Mouse (Mus musculus) cerebellum, adult 2 months (tissue): ENCODE measurements around the gene Azin2. TPM values are rescaled to one million over a fixed set of nuclear protein-coding genes. Genes with fewer than 3 reads are reported as not detected.
A peak's percentile ranks its signal among the peaks of the same experiment; 100 is the strongest.

Source experiments
- DNase-seq, 2 experiments: peaks; one replicate each; pipeline ENCODE4 v3.0.0; 2021
- H3K27ac ChIP-seq: fragments of 200-500 bp; 2 replicates; pipeline ENCODE4 v1.5.1; 2012; ENCODE audit warnings: low read length, control low read depth, inconsistent platforms; ENCODE audit not compliant: insufficient read depth
- H3K27me3 ChIP-seq: fragments of 200-500 bp; 2 replicates; pipeline ENCODE4 v1.6.1; 2012; ENCODE audit warnings: inconsistent platforms, mild to moderate bottlenecking, low read length, moderate library complexity; ENCODE audit not compliant: control insufficient read depth, insufficient read depth
- H3K4me1 ChIP-seq: fragments of 200-500 bp; 2 replicates; pipeline ENCODE4 v1.6.1; 2011; ENCODE audit warnings: low read length; ENCODE audit not compliant: control insufficient read depth, insufficient read depth
- H3K4me3 ChIP-seq: fragments of 200-500 bp; replicated peaks from 2 replicates; pipeline ENCODE3; 2011; ENCODE audit warnings: mild to moderate bottlenecking, low read depth, low read length, control low read depth; ENCODE audit not compliant: insufficient read depth
- CTCF ChIP-seq: fragments of 200-500 bp; IDR thresholded peaks from 2 replicates; pipeline ENCODE4 v1.5.1; 2011; ENCODE audit warnings: low read depth, mild to moderate bottlenecking, control low read depth, low read length, moderate library complexity, borderline replicate concordance; ENCODE audit not compliant: insufficient read depth
- POLR2A ChIP-seq: fragments of 200-500 bp; IDR thresholded peaks from 2 replicates; pipeline ENCODE4 v1.6.1; 2011; ENCODE audit warnings: low read length, control low read depth, borderline replicate concordance; ENCODE audit not compliant: insufficient read depth
- WGBS: fragments of 180-500 bp; shearing (Covaris S2); methylation state at CpG from one replicate; pipeline ENCODE4 v1.1.7; 2018; 5-methylcytosine and 5-hydroxymethylcytosine counted together
- polyA plus RNA-seq: library from polyadenylated mRNA; depleted of rRNA; stranded (reverse); fragments of >200 nt; gene quantifications from 2 replicates; pipeline ENCODE4 v1.2.3, GENCODE M21; 2012

The Azin2 gene
- polyA plus RNA-seq, 1 experiment, result 64.6 TPM

DNA sequence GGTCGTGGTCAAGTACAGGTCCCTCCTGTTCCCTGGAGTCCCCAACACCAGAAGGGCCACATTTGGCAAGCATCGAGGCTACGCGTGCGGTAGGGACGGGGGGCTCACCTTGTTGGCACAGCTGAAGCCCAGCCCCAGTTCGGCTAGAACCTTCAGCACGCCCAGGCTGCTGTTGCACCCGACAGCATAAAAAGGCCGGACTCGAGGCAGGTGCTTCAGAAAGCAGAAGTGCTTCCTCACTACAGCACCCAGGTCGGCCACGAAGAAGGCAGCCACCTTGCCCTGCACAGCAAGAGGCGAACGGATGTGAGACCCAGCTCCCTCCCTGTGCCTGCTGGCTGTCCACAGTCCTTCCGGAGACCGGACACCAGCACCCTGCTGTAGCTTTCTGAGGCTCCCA is 2.6 kb downstream of the Azin2 start:
- peaks cover 14% of the 10 kb centered on the region for H3K4me1 ChIP-seq
- H3K4me3 ChIP-seq, result no peak overlapping the region
- TF ChIP-seq POLR2A (no peak), CTCF (no peak)
- H3K27me3 ChIP-seq, result no peaks in the 10 kb centered on the region
- 54% methylated on average over 17 of the region's 17 CpGs for WGBS
- H3K27ac ChIP-seq, result no peak overlapping the region
- peak; percentile 20 to 32 for DNase-seq

DNA sequence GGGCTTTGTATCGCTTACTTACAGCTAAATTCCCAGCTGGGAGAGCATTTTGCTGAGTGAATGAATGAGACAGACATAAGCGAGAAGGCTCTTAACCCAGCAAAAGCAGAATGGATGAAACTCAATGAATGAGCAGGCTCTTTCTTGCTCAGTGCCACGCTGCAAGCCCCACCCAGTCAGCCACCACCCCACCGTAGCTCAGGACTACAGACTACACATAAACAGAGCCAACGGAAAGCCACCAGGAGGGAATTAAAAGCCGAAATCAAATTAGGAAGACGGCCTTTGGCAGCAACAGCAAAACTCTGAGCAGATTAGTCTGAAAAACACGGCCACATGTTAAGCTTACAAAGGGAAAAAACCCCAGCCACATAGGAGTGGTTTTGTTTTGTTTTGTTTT is 3.4 kb downstream of the Azin2 start:
- Histone ChIP-seq H3K4me3 (no peak overlapping the region), H3K27me3 (no peaks in the 10 kb centered on the region), H3K27ac (no peak overlapping the region), H3K4me1 (peaks cover 14% of the 10 kb centered on the region)
- no peak for TF ChIP-seq POLR2A
- no peak for TF ChIP-seq CTCF
- 48% methylated on average over 8 of the region's 8 CpGs for WGBS
- DNase-seq, result no peak

DNA sequence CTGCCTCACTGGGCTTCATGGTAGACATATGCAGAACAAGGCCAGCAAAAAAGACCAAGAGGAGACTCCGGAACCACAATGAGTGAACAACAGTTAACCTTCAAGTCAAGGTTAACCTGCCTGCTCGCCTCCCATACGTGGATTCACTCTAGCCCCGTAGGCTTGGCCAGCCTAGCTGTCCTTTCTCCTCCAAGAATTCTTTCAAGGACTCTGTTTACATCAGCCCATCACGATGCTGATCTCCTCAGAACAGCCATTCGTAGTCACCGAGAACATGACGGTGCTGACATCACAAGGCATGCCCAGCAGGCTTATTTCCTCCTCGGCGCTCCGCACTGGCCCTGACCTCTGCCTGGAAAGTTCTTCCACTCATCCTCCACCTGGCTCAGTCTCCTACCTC is 4.1 kb downstream of the Azin2 start:
- peaks cover 14% of the 10 kb centered on the region for H3K4me1 ChIP-seq

DNA sequence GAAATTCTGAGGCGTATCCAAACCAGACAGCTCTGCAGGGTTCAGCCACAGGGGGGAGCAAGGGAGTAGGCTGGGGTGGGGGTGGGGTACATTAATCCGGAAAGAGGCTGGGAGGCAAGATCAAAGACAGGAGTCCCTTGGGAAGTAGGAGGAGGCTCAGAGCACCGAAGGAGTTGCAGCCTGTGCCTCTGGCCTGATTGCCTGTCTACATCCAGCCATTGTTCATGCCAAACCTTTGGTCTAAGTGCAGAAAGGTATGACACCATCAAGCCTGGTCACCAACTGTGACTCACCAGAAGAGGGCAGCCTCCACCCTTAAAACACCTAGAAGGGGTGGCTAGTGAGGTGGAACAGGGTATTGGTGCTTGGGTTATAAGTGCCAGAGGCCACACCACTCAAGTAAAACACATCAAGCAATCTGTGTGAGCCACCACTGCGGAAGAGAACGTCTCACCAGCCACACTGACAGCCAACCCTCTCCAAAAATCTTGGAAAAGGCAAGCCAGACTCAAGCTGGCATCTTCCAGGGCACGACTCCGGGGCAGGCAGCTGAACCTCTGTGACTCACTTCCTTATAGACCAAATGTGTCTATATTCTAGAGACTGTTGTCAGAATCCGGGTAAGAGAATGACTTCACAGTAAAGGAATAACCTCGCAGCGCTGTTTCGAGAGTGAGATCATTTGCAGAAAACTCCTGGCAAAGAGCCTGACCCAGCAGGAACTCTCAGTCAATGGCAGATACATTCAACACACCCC is 4.9 kb downstream of the Azin2 start:
- DNase-seq, result peak; percentile 45 to 47
- no peaks in the 10 kb centered on the region for H3K27me3 ChIP-seq
- TF ChIP-seq CTCF (peak; percentile 56), POLR2A (no peak)
- no peak overlapping the region for H3K27ac ChIP-seq
- 21% methylated on average over 11 of the region's 11 CpGs for WGBS
- peaks cover 14% of the 10 kb centered on the region for H3K4me1 ChIP-seq
- no peak overlapping the region for H3K4me3 ChIP-seq

More for the DNA sequence above, 4.1 kb downstream of the Azin2 start:
- DNase-seq, result no peak
- WGBS, result 84% methylated on average over 11 of the region's 11 CpGs
- Histone ChIP-seq H3K4me3 (no peak overlapping the region), H3K27ac (no peak overlapping the region), H3K27me3 (no peaks in the 10 kb centered on the region)
- no peak for TF ChIP-seq POLR2A
- no peak for TF ChIP-seq CTCF

GRCm38 (mm10) chr4:128953851-128954250 is 8.4 kb downstream of the Azin2 start:
- Histone ChIP-seq H3K4me1 (peaks cover 11% of the 10 kb centered on the region), H3K4me3 (no peak overlapping the region), H3K27me3 (no peaks in the 10 kb centered on the region), H3K27ac (no peak overlapping the region)
- no peak for DNase-seq
- TF ChIP-seq CTCF (no peak), POLR2A (no peak)
- 81% methylated on average over 5 of the region's 5 CpGs for WGBS

DNA sequence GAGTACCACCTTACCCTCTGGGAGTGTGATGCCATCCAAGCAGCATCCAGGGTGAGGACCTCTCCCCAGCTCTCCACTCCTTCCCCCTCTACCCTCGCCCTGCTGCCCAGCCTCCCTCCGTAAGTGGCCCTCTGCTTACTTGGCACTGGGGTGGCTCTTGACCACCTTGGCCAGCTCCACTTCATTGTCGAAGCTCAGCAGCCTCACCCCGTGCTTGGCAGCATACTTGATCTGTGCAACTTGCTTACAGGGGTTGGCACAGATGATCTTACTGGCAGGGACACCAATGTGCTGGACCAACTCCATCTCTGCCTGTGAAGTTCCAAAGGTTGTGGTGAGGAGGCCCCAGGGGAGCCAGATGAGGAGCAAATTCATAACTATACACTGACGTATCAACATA is 11.8 kb downstream of the Azin2 start:
- Histone ChIP-seq H3K4me1 (peaks cover 11% of the 10 kb centered on the region), H3K27ac (no peak overlapping the region), H3K27me3 (no peaks in the 10 kb centered on the region), H3K4me3 (no peak overlapping the region)
- WGBS, result 31% methylated on average over 5 of the region's 5 CpGs
- TF ChIP-seq POLR2A (no peak), CTCF (no peak)
- peak; percentile 34 for DNase-seq

GRCm38 (mm10) chr4:128949470-128950005 is 12.7 kb downstream of the Azin2 start:
- H3K27me3 ChIP-seq, result no peaks in the 10 kb centered on the region
- H3K4me1 ChIP-seq, result peaks cover 11% of the 10 kb centered on the region
- H3K27ac ChIP-seq, result no peak overlapping the region
- no peak overlapping the region for H3K4me3 ChIP-seq
- WGBS, result 74% methylated on average over 15 of the region's 15 CpGs
- DNase-seq, result no peak
- no peak for TF ChIP-seq CTCF
- no peak for TF ChIP-seq POLR2A

DNA sequence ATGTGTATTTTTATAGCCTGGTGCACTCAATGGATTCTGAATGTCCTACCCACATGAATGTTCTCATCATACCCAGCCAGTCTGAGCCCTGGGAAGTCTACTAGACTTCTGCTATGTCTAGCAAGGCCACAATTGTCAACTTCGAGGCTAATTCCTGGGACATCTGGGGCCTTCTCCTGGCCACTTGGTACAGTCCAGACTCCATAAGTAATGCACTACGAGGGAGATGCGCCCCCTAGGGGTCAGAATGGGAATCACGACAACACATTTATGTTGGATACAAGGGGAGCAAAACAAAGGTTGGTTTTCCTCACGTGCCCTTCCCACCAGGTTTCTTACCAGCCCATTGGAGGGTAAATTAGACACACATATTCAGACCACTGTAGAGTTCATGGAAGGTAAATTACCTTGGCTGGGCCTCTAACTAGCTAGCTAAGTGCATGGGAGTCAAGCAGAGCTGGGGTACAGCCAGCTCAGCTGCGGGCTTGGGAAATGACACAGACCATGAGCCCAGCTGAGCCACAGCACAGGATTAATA is 14.0 kb downstream of the Azin2 start:
- peaks cover 11% of the 10 kb centered on the region for H3K4me1 ChIP-seq
- WGBS, result 25% methylated on average over 6 of the region's 6 CpGs
- peak; percentile 64; the same call in 1 of the 2 replicates for TF ChIP-seq CTCF
- TF ChIP-seq POLR2A, result no peak
- no peak overlapping the region for H3K27ac ChIP-seq
- H3K27me3 ChIP-seq, result no peaks in the 10 kb centered on the region
- peak; percentile 43 to 61 for DNase-seq
- H3K4me3 ChIP-seq, result no peak overlapping the region
